Mouse (Mus musculus): ENCODE data around the gene Zfp57. TPM values are rescaled to one million over a fixed set of nuclear protein-coding genes. Genes with fewer than 3 reads are reported as not detected.

Gene Zfp57
- 27.4 TPM for polyA plus RNA-seq (2014; fragmentation: Illumina TruSeq; extraction: RNeasy Lipid Tissue Mini Kit (QIAGEN cat#74804); ENCODE audit: low read depth, low replicate concordance)

GRCm38 (mm10) chr17:37000863-37001262 lies at the start of gene Zfp57:
TSS of gene Zfp57 (plus strand) at chr17:37001163.

GRCm38 (mm10) chr17:36957999-36958743 lies 42.8 kb upstream of the Zfp57 start, which contains the start of the genes Znrd1 and Znrd1as:
TSS of gene Znrd1 (minus strand) at chr17:36958559.
TSS of gene Znrd1as (plus strand) at chr17:36958592.

GRCm38 (mm10) chr17:36981221-36981813 lies 19.6 kb upstream of the Zfp57 start, which contains the start of gene 2410137M14Rik:
TSS of gene 2410137M14Rik (minus strand) at chr17:36981237.

GRCm38 (mm10) chr17:36989437-36989836 lies 11.5 kb upstream of the Zfp57 start, which contains the start of gene H2-M5:
TSS of gene H2-M5 (minus strand) at chr17:36989537.

GRCm38 (mm10) chr17:37022628-37023576 lies 21.9 kb downstream of the Zfp57 start, which contains the start of gene Mog:
TSS of gene Mog (minus strand) at chr17:37023398.

GRCm38 (mm10) chr17:37045611-37046311 lies 44.8 kb downstream of the Zfp57 start, which contains the start of gene Gabbr1:
TSS of gene Gabbr1 (plus strand) at chr17:37045966.

Other genes with a start within 250 kb of the Zfp57 start
- gene H2-M10.5, start 228.3 kb upstream of the Zfp57 start, polyA plus RNA-seq (2014; fragmentation: Illumina TruSeq; extraction: RNeasy Lipid Tissue Mini Kit (QIAGEN cat#74804); ENCODE audit: low read depth, low replicate concordance): not detected
- not detected for gene H2-M10.6, start 189.0 kb upstream of the Zfp57 start, polyA plus RNA-seq (2014; fragmentation: Illumina TruSeq; extraction: RNeasy Lipid Tissue Mini Kit (QIAGEN cat#74804); ENCODE audit: low read depth, low replicate concordance)
- gene Trim26, start 164.0 kb upstream of the Zfp57 start, polyA plus RNA-seq (2014; fragmentation: Illumina TruSeq; extraction: RNeasy Lipid Tissue Mini Kit (QIAGEN cat#74804); ENCODE audit: low read depth, low replicate concordance): 21.2 TPM
- not detected for gene Trim15, start 134.0 kb upstream of the Zfp57 start, polyA plus RNA-seq (2014; fragmentation: Illumina TruSeq; extraction: RNeasy Lipid Tissue Mini Kit (QIAGEN cat#74804); ENCODE audit: low read depth, low replicate concordance)
- not detected for gene Trim10, start 131.6 kb upstream of the Zfp57 start, polyA plus RNA-seq (2014; fragmentation: Illumina TruSeq; extraction: RNeasy Lipid Tissue Mini Kit (QIAGEN cat#74804); ENCODE audit: low read depth, low replicate concordance)
- not detected for gene Trim40, start 111.0 kb upstream of the Zfp57 start, polyA plus RNA-seq (2014; fragmentation: Illumina TruSeq; extraction: RNeasy Lipid Tissue Mini Kit (QIAGEN cat#74804); ENCODE audit: low read depth, low replicate concordance)
- gene Trim31, start 103.0 kb upstream of the Zfp57 start, polyA plus RNA-seq (2014; fragmentation: Illumina TruSeq; extraction: RNeasy Lipid Tissue Mini Kit (QIAGEN cat#74804); ENCODE audit: low read depth, low replicate concordance): not detected
- not detected for gene Rnf39, start 58.2 kb upstream of the Zfp57 start, polyA plus RNA-seq (2014; fragmentation: Illumina TruSeq; extraction: RNeasy Lipid Tissue Mini Kit (QIAGEN cat#74804); ENCODE audit: low read depth, low replicate concordance)
- gene Ppp1r11, start 49.4 kb upstream of the Zfp57 start, polyA plus RNA-seq (2014; fragmentation: Illumina TruSeq; extraction: RNeasy Lipid Tissue Mini Kit (QIAGEN cat#74804); ENCODE audit: low read depth, low replicate concordance): 163 TPM
- 36.6 TPM for gene Znrd1, start 42.6 kb upstream of the Zfp57 start, polyA plus RNA-seq (2014; fragmentation: Illumina TruSeq; extraction: RNeasy Lipid Tissue Mini Kit (QIAGEN cat#74804); ENCODE audit: low read depth, low replicate concordance)
- gene Znrd1as, start 42.6 kb upstream of the Zfp57 start, polyA plus RNA-seq (2014; fragmentation: Illumina TruSeq; extraction: RNeasy Lipid Tissue Mini Kit (QIAGEN cat#74804); ENCODE audit: low read depth, low replicate concordance): 458 TPM
- gene 2410137M14Rik, start 19.9 kb upstream of the Zfp57 start, polyA plus RNA-seq (2014; fragmentation: Illumina TruSeq; extraction: RNeasy Lipid Tissue Mini Kit (QIAGEN cat#74804); ENCODE audit: low read depth, low replicate concordance): 0.97 TPM
- gene H2-M5, start 11.6 kb upstream of the Zfp57 start, polyA plus RNA-seq (2014; fragmentation: Illumina TruSeq; extraction: RNeasy Lipid Tissue Mini Kit (QIAGEN cat#74804); ENCODE audit: low read depth, low replicate concordance): 0.97 TPM
- not detected for gene Mog, start 22.2 kb downstream of the Zfp57 start, polyA plus RNA-seq (2014; fragmentation: Illumina TruSeq; extraction: RNeasy Lipid Tissue Mini Kit (QIAGEN cat#74804); ENCODE audit: low read depth, low replicate concordance)
- 10.9 TPM for gene Gabbr1, start 44.8 kb downstream of the Zfp57 start, polyA plus RNA-seq (2014; fragmentation: Illumina TruSeq; extraction: RNeasy Lipid Tissue Mini Kit (QIAGEN cat#74804); ENCODE audit: low read depth, low replicate concordance)
- not detected for gene Olfr90, start 87.3 kb downstream of the Zfp57 start, polyA plus RNA-seq (2014; fragmentation: Illumina TruSeq; extraction: RNeasy Lipid Tissue Mini Kit (QIAGEN cat#74804); ENCODE audit: low read depth, low replicate concordance)
- gene Olfr91, start 97.1 kb downstream of the Zfp57 start, polyA plus RNA-seq (2014; fragmentation: Illumina TruSeq; extraction: RNeasy Lipid Tissue Mini Kit (QIAGEN cat#74804); ENCODE audit: low read depth, low replicate concordance): 0.07 TPM
- not detected for gene Olfr92, start 118.9 kb downstream of the Zfp57 start, polyA plus RNA-seq (2014; fragmentation: Illumina TruSeq; extraction: RNeasy Lipid Tissue Mini Kit (QIAGEN cat#74804); ENCODE audit: low read depth, low replicate concordance)
- 0.90 TPM for gene Olfr93, start 160.3 kb downstream of the Zfp57 start, polyA plus RNA-seq (2014; fragmentation: Illumina TruSeq; extraction: RNeasy Lipid Tissue Mini Kit (QIAGEN cat#74804); ENCODE audit: low read depth, low replicate concordance)
- not detected for gene Ubd, start 192.7 kb downstream of the Zfp57 start, polyA plus RNA-seq (2014; fragmentation: Illumina TruSeq; extraction: RNeasy Lipid Tissue Mini Kit (QIAGEN cat#74804); ENCODE audit: low read depth, low replicate concordance)
- gene Olfr94, start 199.8 kb downstream of the Zfp57 start, polyA plus RNA-seq (2014; fragmentation: Illumina TruSeq; extraction: RNeasy Lipid Tissue Mini Kit (QIAGEN cat#74804); ENCODE audit: low read depth, low replicate concordance): not detected
- not detected for gene Olfr95, start 212.0 kb downstream of the Zfp57 start, polyA plus RNA-seq (2014; fragmentation: Illumina TruSeq; extraction: RNeasy Lipid Tissue Mini Kit (QIAGEN cat#74804); ENCODE audit: low read depth, low replicate concordance)
- gene Olfr96, start 219.0 kb downstream of the Zfp57 start, polyA plus RNA-seq (2014; fragmentation: Illumina TruSeq; extraction: RNeasy Lipid Tissue Mini Kit (QIAGEN cat#74804); ENCODE audit: low read depth, low replicate concordance): not detected
- gene Olfr97, start 236.2 kb downstream of the Zfp57 start, polyA plus RNA-seq (2014; fragmentation: Illumina TruSeq; extraction: RNeasy Lipid Tissue Mini Kit (QIAGEN cat#74804); ENCODE audit: low read depth, low replicate concordance): not detected